Mouse (Mus musculus) subcutaneous adipose tissue, adult 2 months (tissue): Measurements from ENCODE around the gene Il16. TPM values are rescaled to one million over a fixed set of nuclear protein-coding genes. Genes with fewer than 3 reads are reported as not detected.

Source experiments
- polyA plus RNA-seq: library from polyadenylated mRNA; depleted of rRNA; stranded (reverse); fragments of >200 nt; gene quantifications from 2 replicates; pipeline ENCODE4 v1.2.3, GENCODE M21; 2012; ENCODE audit warnings: low replicate concordance; rRNA removed

Gene Il16
- polyA plus RNA-seq, result 14.6 and 15.2 TPM in 2 replicates

DNA sequence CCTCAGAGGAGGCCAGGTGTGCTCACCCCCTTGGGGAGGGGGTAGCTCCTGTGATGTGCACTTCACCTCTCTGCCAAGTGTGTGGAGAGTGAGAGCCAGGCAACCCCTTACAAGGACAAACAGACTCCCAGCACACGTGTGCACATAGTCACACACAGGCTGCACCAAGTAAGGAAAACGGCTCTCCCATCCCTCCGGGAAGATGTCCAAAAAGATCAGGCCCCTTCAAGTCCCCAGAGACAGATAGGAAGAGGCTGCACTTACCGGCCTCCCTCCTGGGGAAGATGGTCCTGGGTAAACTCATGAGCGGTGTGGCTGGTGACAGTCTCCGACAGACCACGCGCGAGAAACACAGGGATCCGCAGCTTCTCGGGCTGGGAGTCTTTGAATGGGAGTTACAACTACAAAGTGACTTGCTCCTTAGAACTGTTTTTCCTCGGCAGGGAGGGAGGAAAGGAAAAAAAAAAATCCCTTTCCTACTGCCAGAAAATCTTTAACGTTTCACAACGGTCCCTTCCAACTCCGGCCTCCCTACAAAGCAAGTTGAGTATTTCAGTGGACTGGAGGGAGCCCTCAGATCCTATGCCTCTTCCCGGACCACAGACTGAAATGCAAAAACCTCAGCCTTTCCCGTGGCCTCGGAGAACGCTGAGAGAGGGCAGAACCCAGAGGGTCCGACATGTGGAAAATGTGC, at the start of gene Il16:
Gene Il16, minus strand, starts transcription at position 314 of the 694 bp plus-strand sequence.

GRCm38 (mm10) chr7:83794705-83795104, 49.2 kb upstream of the Il16 start, which contains the start of gene Cfap161:
Gene Cfap161, minus strand, starts transcription at chr7:83794880.

DNA sequence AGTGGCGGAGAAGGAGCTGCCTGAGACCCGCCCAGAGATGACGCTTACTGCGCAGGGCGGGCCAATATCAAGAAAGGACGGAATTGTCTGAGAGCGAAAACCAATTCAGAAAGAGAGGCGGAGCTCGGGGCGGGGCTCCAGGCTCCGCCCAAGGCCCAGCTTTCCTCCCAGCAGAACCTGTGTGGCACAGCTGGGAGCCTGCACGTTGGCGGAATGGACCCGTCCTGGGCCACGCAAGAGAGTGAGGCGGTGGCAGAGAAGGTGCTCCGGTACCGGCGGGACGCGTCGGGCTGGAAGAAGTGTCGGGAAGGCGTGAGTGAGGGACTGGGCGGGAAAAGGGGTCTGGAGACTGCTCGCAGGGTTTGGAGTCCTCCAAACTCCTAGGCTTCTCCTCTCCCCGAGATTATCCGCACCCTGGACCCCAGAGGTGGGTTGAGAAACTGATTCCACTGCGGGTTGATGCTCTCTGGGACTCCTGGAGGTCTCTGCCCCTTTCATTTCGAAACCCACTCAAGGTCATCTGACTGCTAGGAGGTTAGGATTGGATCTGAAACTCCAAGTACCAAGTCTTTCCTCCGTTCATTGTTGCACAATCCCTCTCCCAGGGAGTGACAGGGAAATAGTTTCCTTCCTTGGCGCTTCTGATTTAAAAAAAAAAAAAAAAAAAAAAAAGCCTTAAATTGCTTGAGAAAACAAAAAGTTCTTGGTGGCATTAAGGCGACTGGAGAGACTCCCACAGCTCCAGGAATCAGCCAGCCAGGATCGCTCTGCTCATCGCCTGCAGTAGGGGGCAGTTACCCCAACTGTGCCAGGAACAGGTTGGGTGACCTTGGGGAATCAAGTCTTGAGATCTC, 113.5 kb downstream of the Il16 start, which contains the start of gene Stard5:
Gene Stard5, plus strand, starts transcription at position 132 of the 854 bp plus-strand sequence.

Other genes starting within 250 kb of the Il16 start
- gene Tmc3, start 160.8 kb downstream of the Il16 start, polyA plus RNA-seq, result 0.17 and 0.28 TPM in 2 replicates
- gene Stard5, start 113.8 kb downstream of the Il16 start, polyA plus RNA-seq, result 19.7 and 22.5 TPM in 2 replicates
- gene Cfap161, start 49.2 kb upstream of the Il16 start, polyA plus RNA-seq, result 0.76 TPM in 1 of 2 replicates, not detected in the other
- 18.0 and 43.8 TPM in 2 replicates for gene Tlnrd1, start 138.6 kb upstream of the Il16 start, polyA plus RNA-seq
- gene Mesd, start 138.7 kb upstream of the Il16 start, polyA plus RNA-seq, result 14.5 and 30.7 TPM in 2 replicates